Mouse (Mus musculus) MEL (cell line): ENCODE measurements at regions not wholly inside any gene's neighbourhood (a gene's known extent, or its start where the extent isn't known, plus 50 kb on each side); places are given as distances from the start of the nearest gene placed in this dataset.

Source experiments
- BHLHE40 ChIP-seq: IDR thresholded peaks from 2 replicates; pipeline ENCODE4 v1.6.1; 2012; ENCODE audit warnings: low read depth, mild to moderate bottlenecking, inconsistent platforms, low read length, improper control_type of control experiment, borderline replicate concordance
- CHD2 ChIP-seq: IDR thresholded peaks from 2 replicates; pipeline ENCODE4 v1.6.1; 2011; ENCODE audit warnings: low read length, improper control_type of control experiment
- CTCF ChIP-seq, 3 experiments: IDR thresholded peaks in 2 of 3; conservative IDR thresholded peaks in 1 of 3; 2 replicates each; pipeline ENCODE4 v1.5.1; 2011 to 2012; ENCODE audit warnings: low read length in 3 of 3, low read depth in 2 of 3, mild to moderate bottlenecking in 2 of 3, improper control_type of control experiment in 1 of 3, inconsistent platforms in 1 of 3, mixed read lengths in 1 of 3, moderate library complexity in 1 of 3; ENCODE audit not compliant: control insufficient read depth in 1 of 3, insufficient read depth in 1 of 3, poor library complexity in 1 of 3, severe bottlenecking in 1 of 3
- MAZ ChIP-seq: IDR thresholded peaks from 2 replicates; pipeline ENCODE4 v1.6.1; 2012; ENCODE audit warnings: low read depth, mild to moderate bottlenecking, inconsistent platforms, low read length, improper control_type of control experiment
- MXI1 ChIP-seq: IDR thresholded peaks from 2 replicates; pipeline ENCODE4 v1.6.1; 2011; ENCODE audit warnings: mild to moderate bottlenecking, low read depth, low read length, improper control_type of control experiment
- NRF1 ChIP-seq: IDR thresholded peaks from 2 replicates; pipeline ENCODE4 v1.6.1; 2014; ENCODE audit warnings: low read depth, mild to moderate bottlenecking, inconsistent platforms, low read length, improper control_type of control experiment, moderate library complexity; ENCODE audit not compliant: poor library complexity, insufficient read depth, severe bottlenecking
- RAD21 ChIP-seq: IDR thresholded peaks from 2 replicates; pipeline ENCODE4 v1.6.1; 2011; ENCODE audit warnings: mild to moderate bottlenecking, low read depth, low read length, improper control_type of control experiment
- TCF12 ChIP-seq: IDR thresholded peaks from 2 replicates; pipeline ENCODE4 v1.6.1; 2014; ENCODE audit warnings: low read depth, mild to moderate bottlenecking, inconsistent platforms, low read length, improper control_type of control experiment, moderate library complexity

DNA sequence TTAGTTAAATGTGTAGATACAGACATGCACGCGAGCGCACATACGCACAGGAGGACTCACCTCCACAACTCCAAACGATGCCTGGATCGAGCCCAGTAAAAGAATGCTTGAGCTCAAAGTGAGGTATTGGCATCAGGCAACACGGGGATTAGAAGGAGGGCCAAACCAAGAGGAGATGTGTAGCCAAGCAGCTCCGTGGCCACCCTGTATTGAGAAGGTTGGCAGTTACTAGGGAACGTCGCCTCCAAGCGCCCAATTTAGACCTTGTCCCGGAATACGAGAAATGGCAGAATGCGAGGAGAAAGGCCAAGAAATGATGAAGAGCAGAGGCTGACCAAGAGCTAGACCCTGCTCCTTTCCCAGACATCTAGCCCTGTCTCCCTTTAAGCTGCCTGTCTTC is 113.3 kb upstream of the Pkdcc start:
- TF ChIP-seq TCF12 (no peak), CTCF (IDR thresholded peaks at IDR 0.05 in 2 of 3, conservative IDR thresholded peaks at IDR 0.05 in 1 of 3; ENCODE audit: control insufficient read depth in 1 of 3, insufficient read depth in 1 of 3, low read depth in 2 of 3, low read length in 3 of 3, poor library complexity in 1 of 3, severe bottlenecking in 1 of 3) (no peak), BHLHE40 (no peak), MAZ (no peak), MXI1 (no peak), CHD2 (no peak), NRF1 (no peak), RAD21 (no peak)
